Mouse (Mus musculus) ES-Bruce4 (cell line): ENCODE results near the gene Fign. TPM values are rescaled to one million over a fixed set of nuclear protein-coding genes. Genes with fewer than 3 reads are reported as not detected.

Experiments used
- H3K27ac ChIP-seq: 2 replicates; pipeline ENCODE4 v1.5.1; 2012; ENCODE audit warnings: low read length, inconsistent platforms; ENCODE audit not compliant: insufficient read depth
- H3K27me3 ChIP-seq: 2 replicates; pipeline ENCODE4 v1.6.1; 2012; ENCODE audit warnings: mild to moderate bottlenecking, low read length, inconsistent platforms; ENCODE audit not compliant: control insufficient read depth, poor library complexity, insufficient read depth, severe bottlenecking
- H3K36me3 ChIP-seq: 2 replicates; pipeline ENCODE4 v1.6.1; 2012; ENCODE audit warnings: inconsistent platforms, mild to moderate bottlenecking, low read length, moderate library complexity; ENCODE audit not compliant: control insufficient read depth, poor library complexity, insufficient read depth, severe bottlenecking
- H3K4me1 ChIP-seq: one replicate; pipeline ENCODE4 v1.8.1; 2011; ENCODE audit warnings: low read length; ENCODE audit not compliant: control insufficient read depth, insufficient read depth
- H3K4me3 ChIP-seq: 2 replicates; pipeline ENCODE4 v1.5.1; 2011; ENCODE audit warnings: low read depth, mild to moderate bottlenecking, low read length
- H3K9ac ChIP-seq: 2 replicates; pipeline ENCODE4 v1.6.1; 2012; ENCODE audit warnings: low read depth, mild to moderate bottlenecking, inconsistent platforms; ENCODE audit not compliant: poor library complexity, severe bottlenecking
- H3K9me3 ChIP-seq: replicated peaks from 2 replicates; pipeline ENCODE4 v1.6.1; 2012; ENCODE audit warnings: mild to moderate bottlenecking, low read length, inconsistent platforms; ENCODE audit not compliant: control insufficient read depth, poor library complexity, insufficient read depth, severe bottlenecking
- CTCF ChIP-seq: IDR thresholded peaks from one replicate; pipeline ENCODE4 v1.8.1; 2011; ENCODE audit warnings: low read depth, low read length
- EP300 ChIP-seq: IDR thresholded peaks from 2 replicates; pipeline ENCODE4 v1.6.1; 2011; ENCODE audit warnings: low read depth, low read length; ENCODE audit not compliant: insufficient read depth
- POLR2A ChIP-seq: IDR thresholded peaks from one replicate; pipeline ENCODE4 v1.8.1; 2011; ENCODE audit warnings: low read length; ENCODE audit not compliant: insufficient read depth
- polyA plus RNA-seq: library from polyadenylated mRNA; stranded (reverse); fragments of >200 nt; gene quantifications from 2 replicates; pipeline ENCODE4 v1.2.4, GENCODE M21; 2011; ENCODE audit warnings: low read depth; ENCODE audit not compliant: missing spikeins, insufficient read depth, insufficient read length

The Fign gene
- polyA plus RNA-seq, 1 experiment: 4.7 TPM

DNA sequence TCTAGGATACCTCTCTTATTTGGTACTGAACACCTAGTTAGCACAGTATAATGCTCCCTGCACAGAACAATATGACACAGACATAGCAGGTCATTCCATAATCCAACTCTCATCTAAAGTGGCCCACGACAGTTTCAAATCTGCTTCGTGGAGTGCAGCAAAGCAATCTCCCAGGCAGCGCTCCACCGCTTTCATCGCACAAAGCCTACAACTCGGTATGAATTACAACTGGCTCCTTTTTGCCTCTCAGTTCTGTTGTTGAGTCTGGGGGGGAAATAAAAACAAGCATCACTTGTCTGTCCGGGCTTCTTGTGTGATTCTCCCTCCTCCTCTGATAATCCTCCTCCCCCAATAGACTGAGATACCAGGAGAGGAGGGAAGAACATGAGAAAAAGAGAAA, 116.4 kb downstream of the Fign start:
- no peak for TF ChIP-seq EP300
- no peak for TF ChIP-seq CTCF
- TF ChIP-seq POLR2A: no peak
- Histone ChIP-seq H3K9ac (no peak overlapping the region), H3K4me1 (no peaks in the 10 kb centered on the region), H3K27me3 (no peaks in the 10 kb centered on the region; the same call in 1 of the 2 replicates), H3K36me3 (no peaks in the 10 kb centered on the region), H3K4me3 (no peak overlapping the region), H3K27ac (no peak overlapping the region), H3K9me3 (no peaks in the 10 kb centered on the region)

GRCm38 (mm10) chr2:63969633-63970032, 128.2 kb downstream of the Fign start:
- Histone ChIP-seq H3K9ac (no peak overlapping the region), H3K4me3 (no peak overlapping the region), H3K36me3 (no peaks in the 10 kb centered on the region), H3K27ac (no peak overlapping the region), H3K27me3 (no peaks in the 10 kb centered on the region), H3K9me3 (no peaks in the 10 kb centered on the region), H3K4me1 (no peaks in the 10 kb centered on the region)
- TF ChIP-seq POLR2A: no peak
- TF ChIP-seq EP300: no peak
- no peak for TF ChIP-seq CTCF

- TF ChIP-seq POLR2A: no peak
- no peak for TF ChIP-seq EP300
- no peak for TF ChIP-seq CTCF
- no peak overlapping the region for H3K4me3 ChIP-seq
- H3K4me1 ChIP-seq: peaks cover 3% of the 10 kb centered on the region
- no peak overlapping the region for H3K9ac ChIP-seq
- no peaks in the 10 kb centered on the region for H3K9me3 ChIP-seq
- H3K36me3 ChIP-seq: no peaks in the 10 kb centered on the region
- no peak overlapping the region for H3K27ac ChIP-seq
- H3K27me3 ChIP-seq: no peaks in the 10 kb centered on the region
Measured at GRCm38 (mm10) chr2:63931041-63931440, 166.8 kb downstream of the Fign start.

DNA sequence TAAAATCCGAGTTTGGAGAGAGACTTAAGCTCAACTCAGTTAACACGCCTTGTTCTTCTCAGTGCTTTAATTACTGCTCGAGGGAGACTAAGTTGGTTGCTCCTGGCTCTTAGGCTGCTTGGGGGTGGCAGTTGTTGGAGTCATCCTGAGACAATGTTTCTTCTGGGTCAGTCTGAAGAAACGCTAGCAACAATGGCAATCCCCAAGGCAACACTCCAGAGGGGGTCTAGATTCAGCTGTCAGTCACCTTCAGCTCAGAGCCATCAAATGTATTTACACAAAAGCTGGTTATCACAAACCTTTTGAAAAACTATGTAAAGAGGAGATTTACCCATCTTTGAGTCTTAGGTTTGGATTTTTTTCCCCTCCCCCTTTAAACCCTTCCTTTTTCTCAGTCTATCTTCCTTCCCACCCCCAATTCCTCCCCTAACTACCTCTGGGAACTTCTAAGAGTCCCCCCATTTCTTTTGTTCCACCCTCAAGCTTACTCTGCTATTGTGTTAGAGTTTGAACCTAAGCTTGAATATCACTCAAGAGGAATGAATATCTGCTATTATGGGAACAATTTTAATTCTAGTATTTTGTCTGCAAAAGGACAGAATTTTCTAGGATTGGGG, 171.2 kb downstream of the Fign start:
- Histone ChIP-seq H3K36me3 (no peaks in the 10 kb centered on the region), H3K4me3 (no peak overlapping the region), H3K4me1 (peaks cover 3% of the 10 kb centered on the region), H3K9me3 (no peaks in the 10 kb centered on the region), H3K27me3 (no peaks in the 10 kb centered on the region), H3K27ac (no peak overlapping the region), H3K9ac (no peak overlapping the region)
- no peak for TF ChIP-seq POLR2A
- TF ChIP-seq EP300: no peak
- TF ChIP-seq CTCF: no peak

DNA sequence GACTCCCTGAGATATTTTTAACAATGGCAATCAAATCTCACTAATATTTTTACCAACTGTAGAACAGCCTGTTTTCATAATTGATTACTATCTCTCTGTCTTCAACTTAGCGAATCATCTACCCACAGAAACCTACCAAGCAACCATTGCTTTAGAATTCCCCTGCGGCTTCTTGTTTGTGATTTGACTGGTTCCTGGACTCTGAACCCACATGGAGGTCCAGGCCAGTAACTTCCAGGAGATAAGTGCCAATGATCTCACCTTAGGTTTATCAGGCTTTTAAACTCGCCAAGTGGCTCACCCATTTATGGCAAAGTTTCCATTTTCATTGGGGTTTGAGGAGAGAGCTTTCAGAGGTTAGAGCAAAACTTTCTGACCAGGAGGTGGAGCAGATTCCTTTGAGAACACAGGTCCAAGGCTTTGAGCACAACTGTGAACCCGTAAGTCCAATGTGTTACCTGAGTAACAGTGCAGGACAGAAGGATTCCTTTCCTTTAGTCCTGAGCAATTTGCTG, 172.1 kb downstream of the Fign start:
- Histone ChIP-seq H3K27ac (no peak overlapping the region), H3K4me3 (no peak overlapping the region), H3K36me3 (no peaks in the 10 kb centered on the region), H3K27me3 (no peaks in the 10 kb centered on the region), H3K9ac (no peak overlapping the region), H3K4me1 (peaks cover 3% of the 10 kb centered on the region), H3K9me3 (no peaks in the 10 kb centered on the region)
- TF ChIP-seq EP300 (no peak), POLR2A (no peak), CTCF (no peak)
